Mouse (Mus musculus) forebrain, embryonic 11.5 days (tissue): ENCODE measurements around the gene Me3. TPM values are rescaled to one million over a fixed set of nuclear protein-coding genes. Genes with fewer than 3 reads are reported as not detected.

Experiments
- ATAC-seq: fragments of 200-750 bp; cut with Nextera tagmentation; replicated peaks from 2 replicates; pipeline ENCODE4 v1.8.0; 2017; ENCODE audit warnings: moderate TSS enrichment; ENCODE audit not compliant: low FRiP score
- DNase-seq: peaks from one replicate; pipeline ENCODE4 v3.0.0-alpha.2; 2017; ENCODE audit warnings: low spot score
- H3K27ac ChIP-seq: fragments of 300-500 bp; sonication (generic); 2 replicates; pipeline ENCODE4 v1.5.1; 2014; ENCODE audit warnings: low read depth, low read length
- H3K27me3 ChIP-seq: fragments of 300-500 bp; sonication (generic); 2 replicates; pipeline ENCODE4 v1.6.1; 2014; ENCODE audit warnings: mild to moderate bottlenecking, low read length, mixed read lengths; ENCODE audit not compliant: control insufficient read depth, insufficient read depth
- H3K36me3 ChIP-seq: fragments of 300-500 bp; sonication (generic); 2 replicates; pipeline ENCODE4 v1.6.1; 2014; ENCODE audit warnings: mild to moderate bottlenecking, low read length, moderate library complexity, mixed read lengths; ENCODE audit not compliant: control insufficient read depth, insufficient read depth
- H3K4me1 ChIP-seq: fragments of 300-500 bp; sonication (generic); replicated peaks from 2 replicates; pipeline ENCODE4 v1.6.1; 2014; ENCODE audit warnings: low read length, mixed read lengths; ENCODE audit not compliant: control insufficient read depth, insufficient read depth
- H3K4me2 ChIP-seq: fragments of 300-500 bp; sonication (generic); 2 replicates; pipeline ENCODE4 v1.6.1; 2014; ENCODE audit warnings: low read depth, mild to moderate bottlenecking, low read length, moderate library complexity, mixed read lengths; ENCODE audit not compliant: severe bottlenecking
- H3K4me3 ChIP-seq: fragments of 300-500 bp; sonication (generic); 2 replicates; pipeline ENCODE4 v1.5.1; 2014; ENCODE audit warnings: low read depth, low read length
- H3K9ac ChIP-seq: fragments of 300-500 bp; sonication (generic); 2 replicates; pipeline ENCODE4 v1.6.1; 2014; ENCODE audit warnings: low read length
- H3K9me3 ChIP-seq: fragments of 300-500 bp; sonication (generic); 2 replicates; pipeline ENCODE4 v1.6.1; 2016; ENCODE audit warnings: low read length, mixed read lengths; ENCODE audit not compliant: control insufficient read depth
- WGBS: fragments of 180-500 bp; shearing (Covaris S2); extraction: QIAGEN DNeasy Blood & Tissue Kit; methylation state at CpG from one replicate; pipeline ENCODE4 v1.1.7; 2014; 5-methylcytosine and 5-hydroxymethylcytosine counted together
- polyA plus RNA-seq: library from polyadenylated mRNA; unstranded; fragments of >200 nt; fragmentation: Nextera tagmentation; extraction: Ambion mirVana; gene quantifications from 2 replicates; pipeline ENCODE4 v1.2.1, GENCODE M21; 2014

Gene Me3
- polyA plus RNA-seq, 1 experiment from 2014 or later = 0.90 TPM

- no peak overlapping the region for H3K27ac ChIP-seq
- H3K4me1 ChIP-seq = no peaks in the 10 kb centered on the region
- no peak for ATAC-seq
- no peak overlapping the region for H3K9ac ChIP-seq
- no peak overlapping the region for H3K4me3 ChIP-seq
- no peak for DNase-seq
- H3K9me3 ChIP-seq = no peaks in the 10 kb centered on the region
- H3K4me2 ChIP-seq = no peak overlapping the region
- H3K27me3 ChIP-seq = no peaks in the 10 kb centered on the region
- H3K36me3 ChIP-seq = no peaks in the 10 kb centered on the region
Measured at GRCm38 (mm10) chr7:89647864-89648263, 15.7 kb downstream of the Me3 start.

DNA sequence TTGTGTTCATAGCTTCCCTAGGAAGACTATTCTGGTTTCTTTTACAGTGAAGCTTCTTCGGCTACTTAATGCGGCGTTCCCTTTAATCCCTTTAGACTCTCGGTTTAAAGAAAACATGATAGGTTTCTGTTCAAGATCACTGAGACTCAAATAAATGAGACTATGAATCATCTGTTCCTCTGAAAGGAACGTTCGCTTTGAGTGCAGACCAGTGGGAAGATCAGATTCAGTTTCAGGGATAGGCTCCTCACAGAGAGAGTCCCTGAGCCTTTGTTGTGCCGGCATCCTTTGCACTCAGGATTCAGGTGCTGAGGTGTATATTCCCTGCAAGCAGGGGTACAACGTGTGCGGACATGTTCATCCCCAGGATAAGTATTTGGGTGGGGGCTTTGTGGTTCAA, 25.0 kb downstream of the Me3 start:
- H3K4me3 ChIP-seq = no peak overlapping the region
- H3K36me3 ChIP-seq = no peaks in the 10 kb centered on the region
- DNase-seq = no peak
- 79% methylated on average over 9 of the region's 9 CpGs for WGBS
- H3K4me1 ChIP-seq = no peaks in the 10 kb centered on the region
- H3K9me3 ChIP-seq = no peaks in the 10 kb centered on the region
- no peak overlapping the region for H3K4me2 ChIP-seq
- H3K9ac ChIP-seq = no peak overlapping the region
- H3K27me3 ChIP-seq = no peaks in the 10 kb centered on the region
- ATAC-seq = no peak
- no peak overlapping the region for H3K27ac ChIP-seq

DNA sequence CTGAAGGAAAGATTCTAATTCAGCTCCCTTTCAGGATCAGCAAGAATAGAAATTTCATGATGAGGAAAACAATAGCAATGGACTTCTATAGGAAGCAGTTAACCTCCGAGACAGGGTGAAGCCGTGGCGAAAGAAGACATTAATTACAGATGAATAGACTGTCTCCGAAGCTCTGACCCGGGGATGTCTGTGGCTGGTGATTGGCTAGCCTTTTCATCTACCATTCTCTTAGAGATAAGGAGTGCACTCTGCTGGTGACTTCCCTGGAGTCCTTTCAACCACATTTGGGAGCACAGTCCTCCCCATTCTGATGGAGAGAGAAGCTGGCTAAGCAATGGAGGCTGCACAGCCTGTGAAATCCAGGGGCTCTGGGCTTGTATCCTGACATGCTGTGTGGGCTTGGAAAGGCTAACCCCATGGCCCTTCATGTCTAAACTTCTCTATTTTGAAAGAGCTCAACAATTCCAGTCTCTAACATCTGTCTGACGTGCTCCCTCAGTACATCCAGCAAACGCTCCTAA, 25.6 kb downstream of the Me3 start:
- DNase-seq (no peak), ATAC-seq (no peak)
- WGBS = 44% methylated on average over 7 of the region's 7 CpGs
- Histone ChIP-seq H3K4me3 (no peak overlapping the region), H3K4me2 (no peak overlapping the region), H3K4me1 (no peaks in the 10 kb centered on the region), H3K9ac (no peak overlapping the region), H3K9me3 (no peaks in the 10 kb centered on the region), H3K36me3 (no peaks in the 10 kb centered on the region), H3K27me3 (no peaks in the 10 kb centered on the region), H3K27ac (no peak overlapping the region)

DNA sequence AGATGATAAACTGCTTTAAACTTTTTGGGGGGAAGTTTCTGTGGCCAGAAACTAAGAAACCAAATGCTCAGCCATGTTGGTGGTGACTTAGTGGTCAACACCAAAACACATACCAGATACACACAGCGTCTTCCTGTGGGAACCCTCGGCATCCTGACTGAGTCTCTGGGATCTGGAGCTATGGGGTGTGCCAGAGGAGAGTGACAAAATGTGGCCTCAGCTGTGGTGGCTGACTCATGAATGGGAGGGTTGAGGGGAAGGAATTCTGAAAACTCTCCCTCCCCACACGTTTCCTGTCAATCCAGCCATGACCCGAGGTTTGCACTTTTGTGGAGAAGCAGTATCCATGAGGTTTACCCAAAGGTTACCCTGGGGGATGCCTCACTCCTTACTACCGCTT, 32.0 kb downstream of the Me3 start:
- 81% methylated on average over 5 of the region's 5 CpGs for WGBS
- no peaks in the 10 kb centered on the region for H3K27me3 ChIP-seq
- no peak overlapping the region for H3K27ac ChIP-seq

DNA sequence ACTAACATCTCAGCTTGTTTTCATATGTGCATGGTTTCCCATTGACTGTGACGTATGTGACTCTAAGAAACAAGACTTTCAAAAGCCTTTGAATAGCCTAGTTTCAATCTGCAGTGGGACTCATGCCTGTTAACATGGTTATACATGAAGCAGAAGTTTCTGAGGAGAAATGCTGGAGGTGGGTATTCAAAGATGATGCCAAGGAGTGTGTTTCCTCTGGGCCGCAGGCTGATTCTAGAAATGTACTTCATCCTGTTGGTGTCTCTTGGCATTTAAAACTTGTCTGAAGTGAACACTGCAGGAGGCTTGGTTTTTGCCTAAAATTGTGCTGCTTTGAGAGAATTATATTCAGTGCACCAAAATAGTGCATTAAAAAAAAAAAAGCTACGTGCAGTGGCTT, 34.2 kb downstream of the Me3 start:
- no peak for ATAC-seq

More for the DNA sequence above, 32.0 kb downstream of the Me3 start:
- DNase-seq (no peak), ATAC-seq (no peak)
- no peaks in the 10 kb centered on the region for H3K9me3 ChIP-seq
- no peaks in the 10 kb centered on the region for H3K36me3 ChIP-seq
- no peaks in the 10 kb centered on the region for H3K4me1 ChIP-seq
- H3K4me3 ChIP-seq = no peak overlapping the region
- H3K4me2 ChIP-seq = no peak overlapping the region
- H3K9ac ChIP-seq = no peak overlapping the region

DNA sequence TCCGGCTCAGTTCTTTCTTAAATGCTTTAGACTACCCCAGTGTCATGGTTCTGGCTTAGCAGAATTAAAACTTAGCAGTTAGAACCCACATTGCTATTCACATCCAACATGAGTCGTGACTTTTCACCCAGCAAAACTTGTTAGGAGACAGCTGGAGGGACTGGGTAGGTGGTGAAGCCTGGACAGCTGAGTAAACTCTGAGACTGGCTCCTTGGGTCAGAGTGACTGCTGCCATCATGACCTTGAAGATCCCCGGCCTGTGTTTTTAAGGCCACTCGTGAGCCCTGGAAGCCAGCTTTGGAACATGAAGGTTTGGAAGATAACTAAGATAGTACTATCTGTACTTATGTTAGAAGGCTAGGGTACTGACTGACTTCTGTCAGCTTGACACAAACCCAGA, 35.4 kb downstream of the Me3 start:
- Histone ChIP-seq H3K4me1 (no peaks in the 10 kb centered on the region), H3K27me3 (no peaks in the 10 kb centered on the region), H3K36me3 (no peaks in the 10 kb centered on the region), H3K27ac (no peak overlapping the region), H3K4me2 (no peak overlapping the region), H3K4me3 (no peak overlapping the region), H3K9me3 (no peaks in the 10 kb centered on the region), H3K9ac (no peak overlapping the region)
- 86% methylated on average over 4 of the region's 4 CpGs for WGBS
- DNase-seq (no peak), ATAC-seq (no peak)

More for the DNA sequence above, 34.2 kb downstream of the Me3 start:
- Histone ChIP-seq H3K36me3 (no peaks in the 10 kb centered on the region), H3K9ac (no peak overlapping the region), H3K9me3 (no peaks in the 10 kb centered on the region), H3K27me3 (no peaks in the 10 kb centered on the region), H3K4me2 (no peak overlapping the region), H3K4me1 (no peaks in the 10 kb centered on the region), H3K27ac (no peak overlapping the region), H3K4me3 (no peak overlapping the region)
- 86% methylated on average over 3 of the region's 3 CpGs for WGBS
- no peak for DNase-seq

DNA sequence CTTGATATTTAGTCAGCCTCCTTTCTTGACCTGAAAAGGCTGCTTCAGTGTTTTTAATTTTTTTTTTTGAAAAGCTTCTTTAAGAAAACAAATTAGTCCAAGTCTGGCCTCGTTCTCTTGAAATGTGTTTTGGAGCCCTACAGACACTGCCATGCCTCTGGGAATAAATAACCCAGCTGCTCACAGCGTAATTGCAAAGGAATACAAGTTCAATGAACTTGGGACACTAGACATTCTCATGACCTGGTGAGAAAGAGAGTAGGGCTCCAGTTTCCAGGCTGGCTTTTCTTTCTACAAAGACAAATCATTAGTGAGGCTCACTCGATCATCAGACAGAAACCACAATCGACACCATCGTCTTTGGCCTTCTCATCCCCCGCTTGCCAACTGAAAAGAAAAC, 37.3 kb downstream of the Me3 start:
- no peak overlapping the region for H3K4me2 ChIP-seq
- no peaks in the 10 kb centered on the region for H3K9me3 ChIP-seq
- no peak overlapping the region for H3K9ac ChIP-seq
- no peak overlapping the region for H3K27ac ChIP-seq
- no peak overlapping the region for H3K4me3 ChIP-seq
- WGBS = 59% methylated on average over 6 of the region's 6 CpGs
- no peak for DNase-seq
- no peak for ATAC-seq
- no peaks in the 10 kb centered on the region for H3K36me3 ChIP-seq
- no peaks in the 10 kb centered on the region for H3K4me1 ChIP-seq
- H3K27me3 ChIP-seq = no peaks in the 10 kb centered on the region

GRCm38 (mm10) chr7:89671104-89671831, 39.1 kb downstream of the Me3 start:
- no peak overlapping the region for H3K4me2 ChIP-seq
- no peak overlapping the region for H3K4me3 ChIP-seq
- WGBS = 89% methylated on average over 6 of the region's 6 CpGs
- no peak for ATAC-seq
- H3K9ac ChIP-seq = no peak overlapping the region
- no peaks in the 10 kb centered on the region for H3K9me3 ChIP-seq
- DNase-seq = no peak
- no peaks in the 10 kb centered on the region for H3K27me3 ChIP-seq
- no peak overlapping the region for H3K27ac ChIP-seq
- H3K4me1 ChIP-seq = no peaks in the 10 kb centered on the region
- H3K36me3 ChIP-seq = no peaks in the 10 kb centered on the region

GRCm38 (mm10) chr7:89676176-89676575, 44.0 kb downstream of the Me3 start:
- no peak overlapping the region for H3K9ac ChIP-seq
- no peak for ATAC-seq
- no peak for DNase-seq
- H3K27ac ChIP-seq = no peak overlapping the region
- H3K27me3 ChIP-seq = no peaks in the 10 kb centered on the region
- 0 out of 2 replicates have a peak, but pooled peaks cover 5% of the 10 kb centered on the region for H3K4me1 ChIP-seq
- H3K4me2 ChIP-seq = no peak overlapping the region
- no peaks in the 10 kb centered on the region for H3K9me3 ChIP-seq
- no peak overlapping the region for H3K4me3 ChIP-seq
- H3K36me3 ChIP-seq = no peaks in the 10 kb centered on the region
